Mouse (Mus musculus) v-Abl transformed pro-B cells (cell line): ENCODE data around the gene Hs2st1.

ENCODE experiments used
- in situ Hi-C, 2 experiments: fragments of 400-800 bp; cut with MboI; formaldehyde crosslinking; loops; one replicate each; pipeline ENCODE4 v1.15.1; 2025; ENCODE audit not compliant: unreplicated experiment in 2 of 2

Hs2st1 gene

DNA sequence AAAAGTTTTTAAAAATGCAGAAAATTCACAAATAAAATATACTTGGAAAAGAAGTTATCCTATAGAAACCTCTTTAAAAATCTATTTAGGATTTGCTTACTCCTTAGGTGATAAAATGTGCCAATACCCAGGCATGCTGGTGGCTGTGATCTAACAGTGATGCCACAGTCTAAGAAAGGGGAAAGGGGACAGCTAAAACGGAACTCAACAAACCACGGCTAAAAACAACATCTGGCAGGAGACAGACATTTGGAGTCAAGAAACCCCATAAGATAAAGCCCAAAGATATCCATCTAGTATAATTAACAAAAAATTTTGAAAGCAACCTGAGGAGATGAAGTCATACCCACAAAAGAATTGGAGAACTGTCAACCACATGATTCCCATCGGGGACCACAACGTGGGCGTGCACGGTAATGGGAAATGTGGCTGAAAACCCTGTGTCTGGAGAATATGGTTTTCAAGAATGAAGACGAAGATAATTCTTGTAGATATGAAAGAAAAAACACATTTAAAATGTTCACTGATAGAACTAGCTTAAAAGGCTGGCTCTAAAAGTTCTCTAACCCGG is 103.8 kb downstream of the Hs2st1 start:
- in situ Hi-C loops, result loop anchor here (5.0 to 25.0 kb wide), 4 partner anchors 231 to 1446 kb away; partner anchors contain the start of genes Bcl10 (in 1 of the 2) and Znhit6 (in 1 of the 2)

DNA sequence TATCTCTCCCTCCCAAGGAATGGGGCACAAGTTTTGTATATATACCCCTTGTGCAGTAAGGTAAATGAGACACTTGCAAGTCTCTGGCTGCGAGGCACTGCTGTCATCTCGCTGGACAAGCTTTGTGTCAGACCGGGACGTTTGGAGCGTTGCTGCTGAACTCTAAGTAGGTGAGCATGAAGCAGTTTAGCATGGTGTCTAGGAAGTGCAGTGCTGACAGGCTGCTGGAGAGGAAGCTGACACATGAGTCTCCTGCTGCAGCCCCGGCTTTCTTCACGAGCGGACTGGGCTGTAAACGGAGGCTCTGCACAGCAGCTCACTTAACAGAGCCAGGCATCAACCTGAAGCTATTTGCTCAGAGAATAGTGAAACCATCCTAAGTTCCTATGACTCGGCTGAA is 107.3 kb downstream of the Hs2st1 start:
- in situ Hi-C loops, result loop anchor here (25.0 kb wide), 2 partner anchors 1125 to 1450 kb away; partner anchors contain the start of genes Bcl10 (in 1 of the 2) and Znhit6 (in 1 of the 2)

DNA sequence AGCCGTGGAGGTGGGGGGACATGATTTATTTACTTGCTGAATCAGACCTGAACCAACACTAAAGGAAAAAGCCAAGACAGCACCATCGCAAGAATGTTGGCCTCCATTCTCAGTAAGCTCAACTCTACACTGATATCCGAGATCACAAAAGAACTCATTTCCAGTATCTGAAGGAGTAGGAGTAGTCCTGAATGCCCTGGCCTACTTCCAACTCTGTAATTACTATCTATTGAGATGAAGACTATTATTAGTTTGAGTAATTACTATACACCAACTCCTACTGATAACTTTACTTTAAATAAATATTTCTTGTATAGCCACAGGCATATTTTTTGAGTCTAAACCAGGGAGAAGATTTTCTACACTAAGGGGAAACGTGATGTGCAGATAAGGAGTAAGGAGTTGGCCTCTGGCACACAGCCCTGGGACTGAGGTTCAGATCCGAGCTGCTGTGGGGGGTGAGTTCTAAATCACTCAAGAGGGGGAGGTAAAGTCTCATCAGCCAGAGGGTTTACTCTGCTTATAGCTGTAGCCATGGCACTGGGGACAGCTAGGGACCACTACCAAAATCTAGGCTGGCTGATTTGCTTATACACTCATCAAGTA is 109.7 kb downstream of the Hs2st1 start:
- in situ Hi-C loops, result loop anchor here (25.0 kb wide), 2 partner anchors 1127 to 1452 kb away; partner anchors contain the start of genes Bcl10 (in 1 of the 2) and Znhit6 (in 1 of the 2)

DNA sequence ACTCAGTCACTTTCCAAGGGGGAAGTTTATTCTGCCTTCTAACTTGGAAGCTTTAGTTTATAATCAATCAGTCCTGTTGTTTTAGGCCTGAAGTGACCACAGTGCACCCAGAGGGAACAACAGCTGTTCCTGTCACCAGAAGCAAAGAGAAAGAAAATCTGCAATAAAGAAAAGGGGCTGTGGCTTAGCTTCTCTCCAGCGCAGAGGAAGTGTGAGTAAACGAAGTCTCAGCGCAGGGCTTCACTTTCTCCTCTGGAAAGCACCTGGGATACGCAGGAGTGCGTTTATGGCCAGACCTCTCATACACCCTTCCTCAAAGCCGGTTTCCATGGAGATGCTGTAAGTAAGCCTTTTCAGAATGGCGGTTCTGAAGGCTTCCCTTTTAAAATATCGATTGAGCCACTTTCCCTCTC is 110.7 kb downstream of the Hs2st1 start:
- in situ Hi-C loops, result loop anchor here (10.0 to 25.0 kb wide), 5 partner anchors 266 to 1453 kb away; partner anchors contain the start of genes Bcl10 (in 1 of the 2), Sh3glb1 (in 1 of the 2) and Znhit6 (in 1 of the 2)

DNA sequence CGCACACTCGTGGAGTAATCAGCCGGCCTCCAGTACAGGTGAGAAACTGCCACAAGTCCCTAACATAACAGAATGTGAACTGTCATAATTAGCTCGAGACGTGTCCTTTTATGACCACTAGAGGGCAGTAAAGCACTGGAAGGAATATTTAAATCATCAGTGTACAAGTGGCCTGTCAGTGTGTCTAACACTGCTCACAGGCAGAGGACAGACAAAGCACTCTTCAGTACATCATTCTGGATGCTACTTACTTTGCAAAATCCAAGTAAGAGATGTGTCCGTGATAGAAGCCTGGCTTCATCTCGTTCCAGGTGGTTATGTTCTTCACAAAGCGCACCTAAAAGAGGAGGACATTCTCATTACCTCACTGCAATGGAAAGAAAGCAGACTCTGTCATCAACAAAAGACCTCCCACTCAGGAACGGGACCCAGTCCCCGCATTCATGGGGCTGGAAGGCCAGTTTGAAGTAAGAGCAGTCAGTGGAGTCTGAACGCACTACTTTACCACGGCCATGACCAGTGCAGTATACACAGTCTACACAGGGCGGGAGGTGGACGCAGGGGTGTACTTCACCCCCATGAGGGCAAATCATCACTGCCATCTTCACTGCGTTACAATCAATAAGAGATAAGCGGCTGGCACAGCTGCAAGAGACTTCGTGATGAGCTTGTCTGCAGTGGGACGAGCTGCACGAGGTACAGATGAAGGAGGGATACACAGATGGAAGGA is 116.1 kb downstream of the Hs2st1 start:
- in situ Hi-C loops, result loop anchor here (5.0 to 25.0 kb wide), 7 partner anchors 163 to 1458 kb away; partner anchors contain the start of genes Bcl10 (in 1 of the 2), Sh3glb1 (in 1 of the 2) and Znhit6 (in 1 of the 2)

DNA sequence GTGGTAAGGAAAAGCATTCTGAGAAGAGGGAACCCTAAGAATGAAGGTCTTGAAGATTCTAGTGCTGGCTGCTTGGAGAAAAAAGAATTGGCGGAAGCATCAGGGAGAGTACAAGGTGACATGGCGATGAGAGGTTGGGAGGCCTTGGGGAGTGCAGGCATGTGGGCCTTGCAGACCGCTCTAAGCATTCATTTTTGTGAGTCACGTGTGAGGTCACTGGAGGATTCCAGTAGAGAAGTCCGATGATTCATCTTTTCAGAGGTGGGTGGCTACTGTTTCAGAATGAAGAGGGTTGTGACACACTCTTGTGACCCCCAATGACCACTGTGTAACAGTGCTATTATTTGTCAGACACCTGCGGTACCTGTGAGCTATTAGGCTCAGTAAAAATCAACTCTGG is 121.0 kb downstream of the Hs2st1 start:
- in situ Hi-C loops, result loop anchor here (10.0 to 25.0 kb wide), 2 partner anchors 676 to 1463 kb away; partner anchors contain the start of gene Bcl10 (in 1 of the 2)

DNA sequence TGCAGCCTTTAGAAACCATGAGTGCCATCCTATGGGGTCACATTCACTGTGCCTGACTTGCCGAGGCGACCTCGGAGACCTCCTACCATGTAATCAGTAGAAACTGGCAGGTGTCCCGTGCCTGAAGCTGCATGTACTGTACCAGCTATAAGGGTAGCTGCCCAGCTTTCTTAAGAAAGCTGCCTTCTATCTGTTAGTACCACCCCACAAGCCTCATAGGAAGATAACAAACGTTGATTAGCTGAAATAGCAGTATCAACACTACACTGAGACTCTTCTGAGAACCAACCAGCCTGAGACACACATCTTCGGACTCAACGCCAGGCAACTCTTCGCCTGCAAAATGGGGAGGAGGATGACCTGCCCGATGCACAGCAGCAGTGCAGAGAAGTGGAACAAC is 122.1 kb downstream of the Hs2st1 start:
- in situ Hi-C loops, result loop anchor here (10.0 to 25.0 kb wide), 2 partner anchors 677 to 1464 kb away; partner anchors contain the start of gene Bcl10 (in 1 of the 2)

DNA sequence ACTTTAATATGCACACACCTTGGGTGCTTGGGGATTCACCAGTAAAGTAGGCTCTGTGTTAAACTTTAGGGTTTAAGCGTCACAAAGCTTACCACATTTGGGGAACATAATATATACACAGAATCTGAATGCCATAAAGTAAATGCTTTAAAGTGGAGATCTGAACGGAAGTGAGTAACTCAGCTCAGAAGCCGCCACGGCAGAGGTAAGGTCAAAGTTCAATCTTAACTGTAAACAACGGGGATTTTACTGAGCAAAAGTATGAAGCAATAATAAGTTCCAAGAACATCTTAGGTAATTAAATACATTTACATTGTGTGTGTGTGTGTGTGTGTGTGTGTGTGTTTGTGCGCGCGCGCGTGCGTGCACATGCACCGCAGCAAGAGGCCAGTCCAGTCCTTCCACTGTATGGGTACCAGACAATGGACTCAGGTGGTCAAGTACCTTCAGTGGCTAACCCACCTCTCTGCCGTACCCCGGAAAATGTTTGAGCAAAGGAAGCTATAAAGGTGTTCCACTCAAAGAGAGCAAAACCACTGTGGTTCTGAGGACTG is 123.8 kb downstream of the Hs2st1 start:
- in situ Hi-C loops, result loop anchor here (10.0 to 25.0 kb wide), 2 partner anchors 679 to 1466 kb away; partner anchors contain the start of gene Bcl10 (in 1 of the 2)

DNA sequence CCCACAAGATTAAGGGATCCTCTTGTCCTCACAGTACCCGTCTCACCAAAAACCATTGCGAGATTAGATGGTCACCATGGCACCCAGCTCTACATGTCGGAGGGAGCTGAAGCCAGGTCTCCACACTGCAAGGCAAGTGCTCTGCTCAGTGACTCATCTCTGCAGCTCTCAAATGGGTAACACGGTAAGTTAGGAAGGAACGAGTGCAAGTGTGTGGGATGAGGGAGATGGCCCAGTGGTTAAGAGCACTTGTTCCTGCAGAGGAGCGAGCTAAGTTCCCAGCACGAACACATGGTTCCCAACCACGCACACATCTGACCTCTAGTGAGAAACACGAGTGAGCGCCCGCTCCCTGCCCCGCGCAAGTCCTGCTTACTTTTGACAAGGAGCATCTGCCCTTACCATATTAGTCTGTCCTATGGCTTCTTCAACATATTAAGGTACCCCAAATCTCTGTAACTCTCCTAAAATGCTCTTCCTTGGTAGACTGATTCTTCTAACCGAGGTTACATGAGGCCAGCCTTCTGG is 132.0 kb downstream of the Hs2st1 start:
- in situ Hi-C loops, result loop anchor here in 1 of 2 experiments (25.0 kb wide), 1 partner anchor 1474 kb away; the partner anchor contains the start of gene Bcl10

DNA sequence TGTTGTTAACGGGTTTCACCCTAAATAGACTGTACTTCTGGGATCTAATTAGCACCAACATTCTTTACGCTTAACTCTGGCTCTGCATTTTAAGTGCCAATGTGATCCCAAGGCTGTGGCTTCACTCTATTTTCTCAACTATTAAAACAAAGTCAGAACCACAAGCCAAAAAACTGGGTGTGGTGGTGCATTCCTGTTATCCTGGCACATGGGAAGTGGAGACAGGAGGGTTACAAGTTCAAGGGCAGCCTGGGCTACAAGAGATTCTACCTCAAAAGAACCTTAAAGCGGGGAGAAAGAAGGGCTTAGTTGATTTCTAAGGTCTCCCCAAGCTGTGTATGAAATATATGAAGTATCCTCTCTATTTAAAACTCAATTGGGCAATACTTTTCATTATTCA is 133.9 kb downstream of the Hs2st1 start:
- in situ Hi-C loops, result loop anchor here in 1 of 2 experiments (25.0 kb wide), 1 partner anchor 1476 kb away; the partner anchor contains the start of gene Bcl10

DNA sequence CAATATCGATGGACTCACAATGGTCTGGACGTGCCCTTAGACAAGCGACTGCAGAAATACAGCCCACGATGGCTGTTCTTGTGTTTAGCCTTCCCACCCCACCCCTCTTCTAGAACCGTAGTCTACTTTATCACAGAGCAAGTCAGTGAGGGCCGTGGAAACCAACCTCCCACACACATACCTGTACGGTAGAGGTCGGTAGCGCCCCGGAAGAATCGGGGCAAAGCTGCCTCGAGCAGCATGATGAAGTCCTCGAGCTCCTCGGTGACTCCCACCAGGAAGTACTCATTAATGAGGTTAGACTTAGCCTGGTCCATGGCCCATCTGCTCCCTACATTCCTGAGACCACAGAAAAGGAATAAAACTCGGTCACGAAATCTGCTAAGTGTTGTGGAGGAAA is 134.7 kb downstream of the Hs2st1 start:
- in situ Hi-C loops, result loop anchor here in 1 of 2 experiments (25.0 kb wide), 1 partner anchor 1477 kb away; the partner anchor contains the start of gene Bcl10

DNA sequence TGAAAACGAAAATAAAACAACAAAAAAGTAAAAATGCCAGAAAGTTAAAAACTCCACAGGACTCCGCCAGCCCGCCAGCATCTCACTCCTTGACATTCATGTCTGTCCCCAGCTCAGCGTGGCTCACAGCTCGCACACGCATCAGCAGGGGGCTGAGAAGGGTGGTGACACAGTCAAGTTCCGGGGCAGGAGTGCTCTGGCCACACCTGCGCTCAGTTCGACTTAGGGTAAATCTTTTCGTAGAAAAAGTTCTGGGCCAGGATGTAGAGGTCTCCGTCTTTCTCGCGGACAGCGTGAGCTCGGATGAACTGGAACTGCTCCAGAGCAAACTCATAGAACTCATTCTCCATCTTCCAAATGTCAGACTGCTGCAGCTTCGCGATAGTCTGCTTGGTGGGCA is 135.7 kb downstream of the Hs2st1 start:
- in situ Hi-C loops, result loop anchor here in 1 of 2 experiments (25.0 kb wide), 1 partner anchor 1478 kb away; the partner anchor contains the start of gene Bcl10

DNA sequence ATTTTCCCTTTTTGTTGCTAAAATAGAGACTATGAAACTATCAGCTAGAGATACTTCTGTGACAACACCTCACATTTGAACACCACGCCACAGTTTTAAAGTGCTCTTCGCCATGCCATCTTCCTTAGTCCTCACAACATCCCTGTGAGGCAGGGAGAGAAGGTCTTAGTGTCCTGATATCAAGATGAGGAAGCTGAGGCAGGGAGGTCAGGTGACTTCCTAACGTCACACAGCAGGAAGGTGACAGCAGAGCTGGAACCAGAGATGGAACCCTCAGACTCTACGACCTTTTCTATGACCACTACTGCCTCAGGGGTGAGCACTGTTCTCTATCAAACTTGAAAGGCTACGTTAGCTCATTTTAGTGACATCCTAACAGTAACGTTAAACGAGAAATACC is 136.9 kb downstream of the Hs2st1 start:
- in situ Hi-C loops, result loop anchor here in 1 of 2 experiments (25.0 kb wide), 1 partner anchor 1479 kb away; the partner anchor contains the start of gene Bcl10

DNA sequence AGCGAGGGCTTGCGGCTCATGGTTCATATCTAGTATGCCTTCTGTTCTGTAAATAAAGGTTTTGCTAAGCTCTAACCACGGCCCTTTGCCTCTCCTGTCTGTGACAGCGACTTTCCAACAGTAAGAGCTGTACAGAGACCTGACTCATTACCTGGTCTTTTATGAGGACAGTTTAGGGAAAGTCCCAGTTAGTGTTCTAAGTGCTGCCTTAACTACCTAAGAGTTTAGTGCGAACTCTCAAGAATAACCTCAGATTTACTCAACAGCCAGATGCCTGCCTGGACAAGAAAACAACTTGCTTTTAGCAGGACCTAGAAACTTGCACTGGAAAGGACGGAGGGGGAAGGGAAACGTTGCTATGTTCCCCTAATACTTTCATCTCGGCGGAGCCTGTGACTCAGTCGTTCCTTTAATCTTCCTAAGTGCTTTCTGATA is 137.8 kb downstream of the Hs2st1 start:
- in situ Hi-C loops, result loop anchor here in 1 of 2 experiments (25.0 kb wide), 1 partner anchor 1480 kb away; the partner anchor contains the start of gene Bcl10

DNA sequence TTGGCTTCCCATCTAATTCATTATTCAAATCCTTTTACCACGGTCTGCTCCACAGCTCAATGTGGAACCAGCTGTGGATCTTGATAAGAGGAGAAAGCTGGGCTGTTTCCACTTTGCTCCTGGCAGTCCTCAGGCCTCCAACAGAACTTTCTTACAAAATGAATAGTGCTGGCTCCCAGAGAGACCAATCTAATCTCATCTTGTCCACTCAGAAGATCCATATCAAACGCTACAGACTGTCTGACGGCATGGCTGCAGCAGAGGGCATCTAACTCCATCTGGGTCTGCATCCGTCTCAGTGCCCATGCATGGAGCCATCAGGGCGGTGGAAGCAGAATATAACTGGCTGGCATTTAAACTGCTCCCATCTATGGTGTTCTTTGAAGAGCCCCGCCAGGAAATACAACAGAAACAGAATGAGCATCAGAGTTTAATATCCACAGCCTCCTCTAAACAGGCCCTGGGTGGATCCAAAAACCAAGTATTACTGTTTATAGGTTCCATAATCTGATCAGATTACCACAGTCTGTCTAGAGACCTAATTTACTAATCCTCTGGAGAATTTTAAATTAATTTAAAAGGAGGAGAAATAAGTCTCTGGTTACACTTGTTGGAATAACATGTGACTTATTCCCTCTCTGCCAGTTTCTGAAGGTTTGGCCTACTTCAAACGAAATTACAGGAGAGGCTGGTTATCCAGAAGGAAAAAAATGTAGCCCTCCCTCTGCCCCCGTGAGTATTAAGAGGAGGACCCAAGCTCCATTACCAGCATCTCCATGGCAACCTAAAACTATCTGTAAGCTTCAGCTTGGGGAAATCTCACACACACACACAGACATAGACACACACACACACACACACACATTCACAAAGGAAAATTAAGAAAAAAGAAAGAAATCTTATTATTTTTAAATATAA is 141.2 kb downstream of the Hs2st1 start:
- in situ Hi-C loops, result loop anchor here in 1 of 2 experiments (25.0 kb wide), 1 partner anchor 1484 kb away; the partner anchor contains the start of gene Bcl10

DNA sequence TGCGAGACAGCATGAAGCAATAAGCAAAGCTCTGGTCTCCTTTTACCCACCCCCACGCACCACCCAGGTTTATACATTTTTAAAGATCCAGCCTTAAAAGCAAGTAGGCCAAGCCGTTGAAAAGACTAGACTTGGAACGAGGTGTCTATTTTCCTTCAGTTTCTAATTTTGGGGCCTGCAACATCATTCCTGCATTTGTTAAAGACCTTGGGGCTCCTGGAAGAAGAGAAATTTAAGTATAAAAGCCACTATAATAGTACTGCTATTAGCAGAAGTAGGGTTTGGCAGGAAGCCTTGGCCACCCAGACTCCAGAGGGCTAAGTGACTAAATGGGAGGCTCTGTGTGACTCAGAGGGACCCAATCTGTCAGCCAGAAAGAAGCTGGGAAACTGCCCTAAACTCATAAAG is 144.9 kb downstream of the Hs2st1 start:
- in situ Hi-C loops, result loop anchor here in 1 of 2 experiments (25.0 kb wide), 1 partner anchor 1487 kb away; the partner anchor contains the start of gene Bcl10

DNA sequence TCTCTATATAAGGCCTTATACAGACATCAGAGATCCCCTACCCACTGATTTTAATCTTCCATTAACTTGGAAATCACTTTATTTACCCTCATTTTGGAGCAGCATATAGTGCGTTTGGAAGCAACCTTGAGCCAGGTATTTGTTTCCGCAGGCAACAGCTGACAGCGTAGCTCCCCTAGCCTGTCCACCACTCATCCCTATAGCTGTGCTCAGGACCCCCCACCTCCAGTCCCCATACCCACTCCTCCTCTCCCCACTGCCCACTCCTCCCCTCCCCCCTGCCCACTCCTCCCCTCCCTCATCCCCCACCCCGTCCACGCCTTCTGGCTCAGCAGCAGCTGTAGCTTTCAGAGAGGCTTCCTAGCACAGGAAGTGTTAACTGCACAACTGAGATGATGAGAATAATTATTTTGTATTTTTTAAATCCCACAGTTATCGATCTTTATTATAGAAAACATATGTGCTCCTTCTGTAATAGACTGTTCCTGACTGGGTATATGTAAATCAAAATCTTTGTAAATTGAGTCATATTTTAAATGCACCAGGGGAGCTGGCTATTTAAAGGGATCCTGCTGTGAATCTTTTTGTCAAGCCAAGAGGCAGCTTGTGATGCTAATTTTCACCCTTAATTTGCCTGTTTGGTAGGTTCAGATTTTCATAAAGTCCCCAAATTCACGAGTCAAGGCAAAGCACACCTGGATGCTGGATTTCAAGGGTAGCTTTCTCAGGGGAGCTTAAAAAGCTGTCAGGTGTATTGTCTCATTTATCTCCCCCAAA is 148.4 kb downstream of the Hs2st1 start:
- in situ Hi-C loops, result no loop called here

DNA sequence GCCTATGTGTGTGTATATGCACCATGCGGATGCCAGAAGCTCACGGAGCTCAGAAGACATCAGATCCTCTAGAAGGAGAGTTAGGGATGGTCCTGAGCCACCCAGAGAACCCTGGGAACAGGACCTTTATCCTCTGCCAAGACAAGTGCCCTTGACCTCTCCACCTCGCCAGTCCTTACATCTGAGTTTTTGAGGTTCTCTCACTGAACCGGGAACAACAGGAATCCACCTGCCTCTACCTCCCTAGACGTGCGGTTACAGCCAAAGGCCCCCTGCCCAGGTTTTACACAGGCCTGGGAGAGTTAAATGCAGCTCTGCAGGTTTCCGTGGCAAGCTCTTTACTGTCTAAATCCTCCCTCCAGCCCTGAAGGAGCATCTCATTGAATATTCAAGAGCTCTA is 156.2 kb downstream of the Hs2st1 start:
- in situ Hi-C loops, result no loop called here
